Mouse (Mus musculus): ENCODE data around the gene Strn. TPM values are rescaled to one million over a fixed set of nuclear protein-coding genes. Genes with fewer than 3 reads are reported as not detected.
A peak's percentile ranks its signal among the peaks of the same experiment; 100 is the strongest.

Gene Strn
- polyA plus RNA-seq, 1 experiment from 2014 or later: 10.3 TPM

DNA sequence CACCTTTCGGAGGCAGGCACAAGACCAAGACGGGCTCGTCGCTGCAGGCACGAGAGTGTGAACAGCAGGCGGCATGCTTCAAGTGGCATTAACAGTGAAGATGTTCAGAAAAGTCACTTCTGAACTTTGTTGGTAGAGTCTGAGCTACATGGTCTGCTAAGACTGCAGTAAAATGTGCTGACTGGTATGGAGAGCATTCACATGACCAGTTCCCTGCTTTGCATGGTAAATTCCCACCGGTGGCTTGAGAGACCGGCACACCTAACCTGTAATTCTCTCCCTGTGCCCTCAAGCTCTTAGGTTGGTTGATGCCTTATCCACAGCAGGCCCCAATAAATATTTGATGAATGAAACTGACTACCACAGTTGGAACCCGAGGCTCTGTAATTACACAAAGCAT lies 11.4 kb upstream of the Strn start:
- H3K4me2 ChIP-seq: no peak overlapping the region
- no peak overlapping the region for H3K27ac ChIP-seq (replicated peaks)
- H3K27me3 ChIP-seq (replicated peaks): no peaks in the 10 kb centered on the region
- no peak for ATAC-seq (ENCODE audit: extremely low read depth, insufficient number of reproducible peaks, low FRiP score, low TSS enrichment)
- WGBS: 77% methylated on average over 9 of the region's 9 CpGs
- H3K36me3 ChIP-seq: peaks cover 30% of the 10 kb centered on the region
- no peaks in the 10 kb centered on the region for H3K9me3 ChIP-seq
- no peak overlapping the region for H3K4me3 ChIP-seq
- H3K9ac ChIP-seq: no peak overlapping the region
- H3K4me1 ChIP-seq: peaks cover 6% of the 10 kb centered on the region; the same call in 1 of the 2 replicates

DNA sequence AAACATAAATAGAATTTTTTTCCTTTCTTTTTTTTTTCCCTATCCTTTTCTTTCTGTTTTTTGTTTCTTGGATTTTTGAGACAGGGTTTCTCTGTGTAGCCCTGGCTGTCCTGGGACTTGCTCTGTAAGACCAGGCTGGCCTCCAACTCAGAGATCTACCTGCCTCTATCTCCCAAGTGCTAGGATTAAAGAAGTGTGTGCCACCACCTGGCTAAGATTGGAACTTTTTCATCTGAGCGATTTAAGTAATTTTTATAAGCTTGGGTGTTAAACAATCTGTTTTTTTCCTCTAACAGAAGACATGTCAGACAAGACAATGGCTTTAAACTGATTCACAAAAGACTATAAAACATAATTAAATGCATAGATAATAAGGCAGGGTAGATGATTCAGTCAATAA lies 1.4 kb upstream of the Strn start:
- Histone ChIP-seq H3K27ac (replicated peaks) (no peak overlapping the region), H3K9ac (no peak overlapping the region), H3K4me1 (peaks cover 35% of the 10 kb centered on the region), H3K4me3 (no peak overlapping the region), H3K4me2 (no peak overlapping the region), H3K36me3 (no peaks in the 10 kb centered on the region), H3K27me3 (replicated peaks) (no peaks in the 10 kb centered on the region), H3K9me3 (no peaks in the 10 kb centered on the region)
- ATAC-seq (ENCODE audit: extremely low read depth, insufficient number of reproducible peaks, low FRiP score, low TSS enrichment): no peak
- 65% methylated on average over 1 of the region's 1 CpGs for WGBS

DNA sequence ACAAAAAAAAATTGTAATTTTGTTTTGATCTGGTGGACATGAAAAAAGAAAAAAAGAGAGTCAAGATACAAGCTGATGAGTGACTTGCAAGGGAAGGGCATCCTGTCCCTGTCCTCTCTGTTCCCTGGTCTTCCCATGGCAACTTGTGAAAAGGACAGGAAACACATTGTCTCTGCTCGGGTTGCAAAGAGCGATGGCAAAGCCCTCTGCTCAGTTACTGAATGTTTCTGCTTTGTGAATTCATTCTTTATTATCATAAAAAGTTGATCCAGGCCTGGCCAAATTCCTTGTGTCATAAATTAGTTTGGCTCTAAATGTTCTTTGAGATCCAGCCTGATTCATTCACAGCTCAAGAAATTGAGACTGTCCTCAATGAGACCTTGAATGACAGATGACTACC lies 775 bp upstream of the Strn start:
- H3K27ac ChIP-seq (replicated peaks): peak overlapping the region; percentile 39; the same call in 1 of the 2 replicates
- H3K9me3 ChIP-seq: no peaks in the 10 kb centered on the region
- no peak overlapping the region for H3K4me2 ChIP-seq
- H3K4me3 ChIP-seq: no peak overlapping the region
- H3K27me3 ChIP-seq (replicated peaks): no peaks in the 10 kb centered on the region
- no peak for ATAC-seq (ENCODE audit: extremely low read depth, insufficient number of reproducible peaks, low FRiP score, low TSS enrichment)
- no peak overlapping the region for H3K9ac ChIP-seq
- 49% methylated on average over 2 of the region's 2 CpGs for WGBS
- H3K4me1 ChIP-seq: peaks cover 41% of the 10 kb centered on the region
- no peaks in the 10 kb centered on the region for H3K36me3 ChIP-seq

DNA sequence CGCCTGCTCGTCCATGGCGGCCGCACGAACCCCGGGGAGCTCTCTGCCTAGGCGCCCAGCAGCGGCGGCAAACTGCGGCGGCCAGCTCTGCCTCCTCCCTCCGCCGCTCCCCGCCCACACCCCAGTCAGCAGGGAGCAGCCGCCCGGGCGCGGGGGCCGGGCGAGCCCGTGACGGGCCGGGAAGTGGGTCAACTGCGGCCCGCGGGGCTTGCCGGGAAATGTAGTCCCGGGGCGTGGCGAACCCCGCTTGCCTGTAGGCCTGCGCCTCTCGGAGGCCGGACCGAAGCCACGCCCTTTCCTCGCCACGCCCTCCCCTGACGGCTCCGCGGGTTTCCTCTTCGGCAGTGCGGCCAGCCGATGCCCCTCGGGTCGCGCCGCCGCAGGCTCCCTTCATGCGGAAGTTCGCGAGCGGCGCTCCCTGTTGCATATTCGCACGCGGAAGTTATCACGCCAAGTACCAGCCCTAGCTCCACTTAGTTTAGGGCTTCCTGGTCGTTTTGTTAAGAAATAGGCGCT lies 465 bp downstream of the Strn start:
- peak overlapping the region; percentile 88 for H3K4me2 ChIP-seq
- peak overlapping the region; percentile 99 for H3K9ac ChIP-seq
- H3K27me3 ChIP-seq (replicated peaks): no peaks in the 10 kb centered on the region
- peak; percentile 99 for ATAC-seq (ENCODE audit: extremely low read depth, insufficient number of reproducible peaks, low FRiP score, low TSS enrichment)
- WGBS: under 1% methylated on average over 60 of the region's 60 CpGs
- peak overlapping the region; percentile 98 for H3K27ac ChIP-seq (replicated peaks)
- no peaks in the 10 kb centered on the region for H3K9me3 ChIP-seq
- H3K4me1 ChIP-seq: peaks cover 53% of the 10 kb centered on the region
- H3K36me3 ChIP-seq: peaks cover 7% of the 10 kb centered on the region; the same call in 1 of the 2 replicates
- H3K4me3 ChIP-seq: peak overlapping the region; percentile 98

DNA sequence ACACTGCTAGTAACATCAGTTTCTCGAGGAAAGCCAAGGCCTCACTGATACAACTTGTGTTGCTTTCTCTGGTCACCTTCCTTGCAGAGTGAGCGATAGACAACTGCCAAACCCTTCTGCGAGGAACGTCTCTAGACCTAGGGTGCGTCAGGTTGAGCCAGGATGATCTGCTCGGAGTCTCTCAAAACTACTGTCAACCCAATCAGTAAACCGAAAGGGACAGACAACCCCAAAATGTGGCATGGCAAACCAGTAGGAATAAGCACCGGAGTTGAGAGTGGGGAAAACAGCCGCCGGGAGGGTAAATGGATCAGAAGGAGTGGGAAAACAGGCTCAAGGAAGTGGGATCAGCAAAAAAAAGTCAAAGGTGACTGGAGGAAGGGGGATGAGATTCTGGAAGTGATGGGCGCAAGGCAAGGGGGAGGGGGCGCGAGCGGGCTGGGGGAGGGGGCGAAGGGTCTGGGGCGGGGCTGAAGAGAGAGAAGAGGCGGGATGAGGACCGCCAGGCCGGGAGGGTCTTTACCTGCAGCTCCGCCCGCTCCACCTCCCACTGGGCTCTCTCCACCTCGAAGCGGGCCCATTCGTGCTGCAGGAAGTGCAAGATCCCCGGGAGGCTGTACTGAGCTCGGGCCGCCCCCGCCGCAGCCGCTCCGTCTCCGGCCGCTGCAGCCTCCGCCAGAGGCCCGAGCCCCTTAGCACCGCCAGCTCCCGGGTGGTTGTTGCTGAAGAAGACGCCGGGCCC lies 1.1 kb downstream of the Strn start:
- Histone ChIP-seq H3K36me3 (peaks cover 7% of the 10 kb centered on the region; the same call in 1 of the 2 replicates), H3K4me3 (peak overlapping the region; percentile 98), H3K4me2 (peak overlapping the region; percentile 88), H3K27ac (replicated peaks) (peak overlapping the region; percentile 98), H3K4me1 (peaks cover 54% of the 10 kb centered on the region), H3K9ac (peak overlapping the region; percentile 99), H3K27me3 (replicated peaks) (no peaks in the 10 kb centered on the region), H3K9me3 (no peaks in the 10 kb centered on the region)
- no peak; the same call in 1 of the 2 replicates for ATAC-seq (ENCODE audit: extremely low read depth, insufficient number of reproducible peaks, low FRiP score, low TSS enrichment)
- under 1% methylated on average over 38 of the region's 39 CpGs for WGBS

DNA sequence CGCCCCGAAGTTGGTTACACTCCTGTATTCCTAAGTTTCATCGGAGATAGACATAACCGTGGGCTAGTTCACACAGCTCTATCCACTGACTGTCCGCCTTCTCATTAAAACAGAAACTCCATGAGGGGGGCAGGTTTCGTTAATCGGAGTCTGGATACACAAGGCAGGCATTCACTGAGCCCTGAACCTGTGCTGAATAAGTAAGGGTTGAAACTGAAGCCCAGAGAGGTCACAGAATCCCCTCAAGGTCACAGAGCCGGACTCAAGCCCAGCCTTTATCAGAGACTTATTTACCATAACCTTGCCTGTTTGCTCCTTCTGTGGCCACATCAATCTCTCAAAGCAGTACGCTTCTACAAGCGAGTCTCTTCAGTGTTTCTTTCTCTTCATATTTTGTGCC lies 2.2 kb downstream of the Strn start:
- Histone ChIP-seq H3K9me3 (no peaks in the 10 kb centered on the region), H3K9ac (peak overlapping the region; percentile 99), H3K4me2 (peak overlapping the region; percentile 88), H3K4me3 (peak overlapping the region; percentile 98), H3K36me3 (peaks cover 9% of the 10 kb centered on the region; the same call in 1 of the 2 replicates), H3K27ac (replicated peaks) (peak overlapping the region; percentile 98), H3K27me3 (replicated peaks) (no peaks in the 10 kb centered on the region), H3K4me1 (peaks cover 56% of the 10 kb centered on the region)
- no peak for ATAC-seq (ENCODE audit: extremely low read depth, insufficient number of reproducible peaks, low FRiP score, low TSS enrichment)
- WGBS: 59% methylated on average over 10 of the region's 10 CpGs

DNA sequence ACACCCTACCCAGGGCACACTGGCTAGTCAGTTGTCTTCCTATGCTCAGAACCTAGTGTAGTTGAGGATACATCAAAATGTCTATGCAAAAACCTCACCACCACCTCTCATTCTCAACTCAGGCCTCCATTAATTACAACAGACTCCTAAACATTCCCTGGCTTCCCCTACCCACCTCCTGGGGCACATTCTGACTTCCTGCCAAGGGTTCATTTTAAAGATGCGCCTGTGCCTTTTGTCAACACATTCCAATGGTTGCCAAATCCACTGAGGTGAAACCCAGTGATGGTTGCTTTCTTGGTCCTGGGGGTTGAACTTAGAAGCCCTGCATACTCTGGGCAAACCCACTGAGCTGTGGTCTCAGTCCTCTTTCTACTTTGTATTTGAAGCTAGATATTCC lies 4.9 kb downstream of the Strn start:
- peak overlapping the region; percentile 36 for H3K27ac ChIP-seq (replicated peaks)
- 66% methylated on average over 1 of the region's 1 CpGs for WGBS

DNA sequence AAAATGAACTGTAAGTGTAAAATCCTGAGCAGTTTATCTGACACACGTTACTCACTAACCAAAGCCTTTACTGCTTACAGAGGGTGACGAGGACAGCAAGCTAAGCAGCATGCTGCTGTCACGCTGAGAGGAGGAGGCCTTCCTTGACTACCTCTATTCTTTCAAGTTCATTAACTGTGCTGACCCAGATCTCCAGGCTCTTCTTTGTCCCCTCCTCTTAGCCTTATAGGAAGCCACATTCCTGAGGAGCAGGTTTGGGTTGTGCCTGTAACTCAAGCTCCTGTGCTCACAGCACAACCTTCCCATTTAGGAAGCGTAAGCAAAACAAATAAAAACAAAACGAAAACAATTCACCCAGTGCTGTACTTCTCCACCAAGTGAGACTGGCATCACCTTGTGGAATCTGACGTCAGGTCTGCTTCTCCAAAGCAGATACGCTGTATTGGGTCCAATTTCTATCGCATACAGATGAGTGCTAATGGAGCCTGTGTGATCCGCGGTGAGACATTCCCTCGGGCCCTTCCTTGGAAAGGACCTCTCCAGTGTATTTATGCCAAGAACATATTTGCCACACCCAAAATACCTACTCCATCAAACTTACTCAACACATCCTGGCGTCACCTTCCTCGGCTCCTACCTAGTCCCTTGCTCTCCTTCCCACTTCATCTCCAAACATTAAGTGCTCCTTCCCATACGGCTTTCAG lies 10.1 kb downstream of the Strn start:
- WGBS: 74% methylated on average over 14 of the region's 14 CpGs
- Histone ChIP-seq H3K4me1 (peaks cover 66% of the 10 kb centered on the region), H3K9me3 (no peaks in the 10 kb centered on the region), H3K27ac (replicated peaks) (no peak overlapping the region), H3K4me2 (no peak overlapping the region), H3K36me3 (peaks cover 19% of the 10 kb centered on the region), H3K9ac (no peak overlapping the region), H3K27me3 (replicated peaks) (no peaks in the 10 kb centered on the region), H3K4me3 (no peak overlapping the region)
- ATAC-seq (ENCODE audit: extremely low read depth, insufficient number of reproducible peaks, low FRiP score, low TSS enrichment): no peak

More for the DNA sequence above, 4.9 kb downstream of the Strn start:
- Histone ChIP-seq H3K36me3 (peaks cover 12% of the 10 kb centered on the region; the same call in 1 of the 2 replicates), H3K4me1 (peaks cover 65% of the 10 kb centered on the region), H3K27me3 (replicated peaks) (no peaks in the 10 kb centered on the region), H3K9ac (peak overlapping the region; percentile 19; the same call in 1 of the 2 replicates), H3K4me2 (0 out of 2 replicates have a peak overlapping the region, but pooled peaks have one; percentile 11), H3K4me3 (no peak overlapping the region; the same call in 1 of the 2 replicates), H3K9me3 (no peaks in the 10 kb centered on the region)
- no peak for ATAC-seq (ENCODE audit: extremely low read depth, insufficient number of reproducible peaks, low FRiP score, low TSS enrichment)

DNA sequence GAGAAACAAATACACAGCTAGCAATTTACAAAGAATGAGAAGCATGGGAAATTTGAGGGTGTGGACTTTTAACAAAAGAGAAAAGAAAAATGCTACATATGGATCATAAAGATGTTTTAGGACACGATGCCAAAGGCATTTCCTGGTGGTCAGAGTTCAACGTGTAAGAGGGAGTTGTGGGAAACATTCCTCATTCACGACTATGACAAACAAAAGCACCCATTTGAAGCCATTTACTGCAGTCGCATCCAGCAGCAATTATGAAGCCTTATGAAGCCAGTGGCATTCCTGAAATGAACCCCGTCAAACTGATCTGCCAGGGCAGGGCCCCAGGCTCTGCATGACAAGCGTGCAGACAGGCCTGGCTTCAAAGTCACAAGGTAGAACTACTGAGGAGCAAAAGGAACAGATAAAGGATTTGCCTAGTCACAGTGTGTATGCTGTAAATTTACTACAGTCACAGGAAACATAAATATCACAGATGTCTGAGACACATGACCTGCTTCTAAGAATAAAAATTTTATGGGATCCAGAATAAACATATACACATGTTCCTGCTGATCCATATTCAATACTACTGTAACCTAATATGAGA lies 12.4 kb downstream of the Strn start:
- Histone ChIP-seq H3K27me3 (replicated peaks) (no peaks in the 10 kb centered on the region), H3K4me1 (peaks cover 62% of the 10 kb centered on the region), H3K9ac (no peak overlapping the region), H3K36me3 (peaks cover 20% of the 10 kb centered on the region), H3K9me3 (no peaks in the 10 kb centered on the region), H3K4me3 (no peak overlapping the region), H3K27ac (replicated peaks) (peak overlapping the region; percentile 78), H3K4me2 (peak overlapping the region; percentile 28)
- 33% methylated on average over 6 of the region's 6 CpGs for WGBS
- peak; percentile 34; the same call in 1 of the 2 replicates for ATAC-seq (ENCODE audit: extremely low read depth, insufficient number of reproducible peaks, low FRiP score, low TSS enrichment)

DNA sequence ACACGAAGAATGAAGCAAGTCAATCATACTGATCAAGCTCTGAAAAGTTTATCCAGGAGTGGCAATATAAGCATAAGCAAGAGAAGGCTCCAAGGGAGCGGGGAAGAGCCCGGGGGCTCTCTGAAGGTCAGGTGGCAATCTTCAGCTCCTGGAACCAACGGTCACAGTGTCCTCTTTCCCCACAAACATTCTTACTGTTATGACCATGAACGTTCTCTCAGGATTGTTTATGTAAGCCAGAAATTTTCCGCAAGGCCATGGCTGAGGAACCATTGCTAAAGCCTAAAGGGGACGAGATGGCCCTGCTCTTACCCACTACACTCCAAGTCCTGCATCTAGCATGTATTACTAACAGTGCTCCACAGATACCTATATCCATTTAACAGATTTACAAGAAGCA lies 15.3 kb downstream of the Strn start:
- Histone ChIP-seq H3K9ac (no peak overlapping the region), H3K36me3 (peaks cover 36% of the 10 kb centered on the region), H3K4me1 (peaks cover 43% of the 10 kb centered on the region), H3K27me3 (replicated peaks) (no peaks in the 10 kb centered on the region), H3K9me3 (no peaks in the 10 kb centered on the region), H3K4me2 (no peak overlapping the region), H3K27ac (replicated peaks) (no peak overlapping the region), H3K4me3 (no peak overlapping the region)
- no peak for ATAC-seq (ENCODE audit: extremely low read depth, insufficient number of reproducible peaks, low FRiP score, low TSS enrichment)
- WGBS: 77% methylated on average over 7 of the region's 7 CpGs

DNA sequence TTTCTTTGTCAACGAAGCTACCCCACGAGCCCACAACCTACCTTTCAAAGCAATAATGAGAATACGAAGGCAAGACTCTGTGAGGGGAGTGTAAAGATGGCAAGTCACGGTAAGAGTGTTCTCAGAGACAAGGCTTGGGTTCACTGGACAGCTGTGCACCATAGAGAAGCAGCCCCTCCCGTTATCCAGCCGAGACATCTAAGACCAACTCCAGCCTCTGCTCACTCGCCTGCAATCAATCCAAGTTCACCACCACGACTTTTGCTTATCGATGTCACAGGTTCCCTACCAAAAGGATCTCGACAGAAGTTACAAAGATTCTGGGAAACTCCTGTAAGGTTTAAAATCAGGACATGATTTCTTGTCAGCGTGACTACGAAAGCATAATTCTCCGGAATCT lies 17.9 kb downstream of the Strn start:
- 91% methylated on average over 13 of the region's 13 CpGs for WGBS
- no peak for ATAC-seq (ENCODE audit: extremely low read depth, insufficient number of reproducible peaks, low FRiP score, low TSS enrichment)
- no peak overlapping the region for H3K9ac ChIP-seq

More for the DNA sequence above, 17.9 kb downstream of the Strn start:
- H3K27me3 ChIP-seq (replicated peaks): no peaks in the 10 kb centered on the region
- H3K9me3 ChIP-seq: no peaks in the 10 kb centered on the region
- no peak overlapping the region for H3K27ac ChIP-seq (replicated peaks)
- H3K36me3 ChIP-seq: peaks cover 30% of the 10 kb centered on the region
- no peak overlapping the region for H3K4me3 ChIP-seq
- no peak overlapping the region for H3K4me2 ChIP-seq
- peaks cover 43% of the 10 kb centered on the region for H3K4me1 ChIP-seq

All from heart, embryonic 13.5 days (tissue).